ENCODE assay signal across 22 mouse cellular contexts in the genomic region with DNA sequence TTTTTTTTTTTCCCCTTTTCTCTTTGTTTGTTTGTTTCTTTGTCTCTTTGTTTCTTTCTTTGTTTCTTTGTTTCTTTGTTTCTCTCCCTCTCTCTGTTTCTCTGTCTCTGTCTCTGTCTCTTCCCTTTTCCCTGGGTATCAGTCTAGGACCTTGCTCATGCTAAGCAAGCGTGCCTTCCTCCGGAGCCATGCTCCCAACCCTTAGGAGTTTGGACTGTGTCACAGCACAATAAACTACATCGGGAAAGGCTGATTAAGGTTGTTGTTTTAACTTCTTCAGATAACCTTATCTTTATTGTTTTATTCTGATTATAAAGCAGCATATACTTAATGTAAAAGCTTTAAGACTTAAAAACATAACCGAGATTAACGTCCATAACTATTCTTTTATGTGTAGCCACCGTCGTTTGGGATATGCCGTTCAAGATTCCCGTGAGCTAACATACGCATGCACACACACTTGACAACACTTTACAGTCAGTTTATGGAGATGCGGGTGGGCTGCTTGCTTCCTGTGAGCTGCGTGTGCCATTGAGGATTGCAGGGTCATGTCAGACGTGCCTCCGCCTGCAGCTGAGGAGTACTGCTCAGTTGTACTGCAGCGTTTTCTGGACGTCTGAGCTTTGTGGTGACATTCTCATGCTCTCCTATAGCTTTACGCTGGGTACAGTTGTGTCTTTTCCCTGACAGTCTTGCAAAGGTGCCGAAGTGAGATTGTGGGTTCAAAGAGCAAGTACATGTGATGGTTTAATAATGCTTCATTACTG. TPM values are rescaled to one million over a fixed set of nuclear protein-coding genes. Genes with fewer than 3 reads are reported as not detected.
DNase-seq lines count a peak whose midpoint lies in the region; ATAC-seq and TF ChIP-seq lines count a peak whose summit lies in the region.
"Had no signal": no experiment of that assay in that cellular context is flagged by ENCODE, and none has a peak within 500 bp of the region (broad histone marks: within the 10 kb centered on the region; RNA-seq: fewer than 3 reads in every experiment).

No protein-coding gene starts in this region.

- H3K27me3 ChIP-seq in hindbrain, embryonic 10.5 days (ENCODE audit: insufficient read depth, poor library complexity, severe bottlenecking), result no peaks in the 10 kb centered on the region
- H3K27me3 ChIP-seq in hindbrain, embryonic 14.5 days (ENCODE audit: control insufficient read depth, insufficient read depth, low read length), result no peaks in the 10 kb centered on the region
- H3K27me3 ChIP-seq in lung, embryonic 14.5 days (ENCODE audit: insufficient read depth, low read length), result no peaks in the 10 kb centered on the region
- no peaks in the 10 kb centered on the region for H3K27me3 ChIP-seq in intestine, embryonic 16.5 days (replicated peaks; ENCODE audit: control insufficient read depth, insufficient read depth, low read length)
- H3K27me3 ChIP-seq in heart, embryonic 12.5 days (replicated peaks), result no peaks in the 10 kb centered on the region
- H3K27me3 ChIP-seq: embryonic facial prominence, embryonic 12.5 days; forebrain, embryonic 15.5 days; heart, embryonic 15.5 days; hindbrain, embryonic 15.5 days had no signal

- no peak overlapping the region for H3K4me2 ChIP-seq in hindbrain, embryonic 14.5 days (replicated peaks)
- no peak overlapping the region for H3K4me2 ChIP-seq in lung, embryonic 14.5 days
- H3K4me2 ChIP-seq in intestine, embryonic 16.5 days (ENCODE audit: low read depth, low read length), result 0 out of 2 replicates have a peak overlapping the region, but pooled peaks have one; percentile 10
- no peak overlapping the region for H3K4me2 ChIP-seq in heart, embryonic 12.5 days
- H3K4me2 ChIP-seq: embryonic facial prominence, embryonic 12.5 days; forebrain, embryonic 15.5 days; heart, embryonic 15.5 days; hindbrain, embryonic 15.5 days had no signal

- H3K9me3 ChIP-seq in hindbrain, embryonic 10.5 days, result no peaks in the 10 kb centered on the region
- H3K9me3 ChIP-seq in hindbrain, embryonic 14.5 days (ENCODE audit: control insufficient read depth, low read length), result no peaks in the 10 kb centered on the region
- no peaks in the 10 kb centered on the region for H3K9me3 ChIP-seq in lung, embryonic 14.5 days (ENCODE audit: low read depth, low read length)
- H3K9me3 ChIP-seq in intestine, embryonic 16.5 days (ENCODE audit: control insufficient read depth, low read length), result no peaks in the 10 kb centered on the region
- no peaks in the 10 kb centered on the region for H3K9me3 ChIP-seq in heart, embryonic 12.5 days (replicated peaks)
- H3K9me3 ChIP-seq: embryonic facial prominence, embryonic 12.5 days; forebrain, embryonic 15.5 days; G1E; heart, embryonic 10.5 days; heart, embryonic 15.5 days; hindbrain, embryonic 15.5 days had no signal

- H3K4me3 ChIP-seq in hindbrain, embryonic 10.5 days, result no peak overlapping the region
- H3K4me3 ChIP-seq in hindbrain, embryonic 14.5 days (replicated peaks; ENCODE audit: low read length), result no peak overlapping the region
- no peak overlapping the region for H3K4me3 ChIP-seq in lung, embryonic 14.5 days (ENCODE audit: low read depth, low read length)
- H3K4me3 ChIP-seq in intestine, embryonic 16.5 days (ENCODE audit: low read length), result no peak overlapping the region
- H3K4me3 ChIP-seq in heart, embryonic 12.5 days, result no peak overlapping the region
- H3K4me3 ChIP-seq: embryonic facial prominence, embryonic 12.5 days; forebrain, embryonic 15.5 days; heart, embryonic 10.5 days; heart, embryonic 15.5 days; hindbrain, embryonic 15.5 days had no signal

- TF ChIP-seq CTCF in lung, embryonic 14.5 days (IDR thresholded peaks at IDR 0.05; ENCODE audit: low read depth), result no peak

- WGBS in hindbrain, embryonic 10.5 days, result 92% methylated on average over 18 of the region's 18 CpGs
- 83% methylated on average over 18 of the region's 18 CpGs for WGBS in hindbrain, embryonic 14.5 days
- WGBS in lung, embryonic 14.5 days, result 43% methylated on average over 18 of the region's 18 CpGs
- WGBS in intestine, embryonic 16.5 days, result 55% methylated on average over 18 of the region's 18 CpGs
- 70% methylated on average over 18 of the region's 18 CpGs for WGBS in heart, embryonic 12.5 days

- no peak for ATAC-seq in hindbrain, embryonic 14.5 days (ENCODE audit: low FRiP score)
- 0 out of 2 replicates have a peak, but pooled peaks have one; percentile 32 for ATAC-seq in lung, embryonic 14.5 days (ENCODE audit: insufficient read depth)
- peak; percentile 78 for ATAC-seq in intestine, embryonic 16.5 days
- ATAC-seq in heart, embryonic 12.5 days (ENCODE audit: insufficient number of reproducible peaks, low FRiP score), result no peak
- ATAC-seq: CD4-positive, CD25-positive, alpha-beta regulatory T cell, adult 4 months; forebrain, embryonic 15.5 days had no signal

- peaks cover 39% of the 10 kb centered on the region for H3K4me1 ChIP-seq in hindbrain, embryonic 10.5 days (replicated peaks)
- no peaks in the 10 kb centered on the region; the same call in 1 of the 2 replicates for H3K4me1 ChIP-seq in hindbrain, embryonic 14.5 days (replicated peaks; ENCODE audit: control insufficient read depth, insufficient read depth, low read length)
- 0 out of 2 replicates have a peak, but pooled peaks cover 3% of the 10 kb centered on the region for H3K4me1 ChIP-seq in lung, embryonic 14.5 days (ENCODE audit: insufficient read depth)
- peaks cover 35% of the 10 kb centered on the region for H3K4me1 ChIP-seq in intestine, embryonic 16.5 days (ENCODE audit: control insufficient read depth, insufficient read depth, low read length)
- H3K4me1 ChIP-seq in heart, embryonic 12.5 days (replicated peaks), result peaks cover 50% of the 10 kb centered on the region
- H3K4me1 ChIP-seq: forebrain, embryonic 15.5 days had no signal

- no peak overlapping the region for H3K9ac ChIP-seq in hindbrain, embryonic 14.5 days
- no peak overlapping the region for H3K9ac ChIP-seq in lung, embryonic 14.5 days
- no peak overlapping the region for H3K9ac ChIP-seq in intestine, embryonic 16.5 days (ENCODE audit: low read depth, low read length)
- H3K9ac ChIP-seq in heart, embryonic 12.5 days, result no peak overlapping the region
- H3K9ac ChIP-seq: embryonic facial prominence, embryonic 12.5 days; forebrain, embryonic 15.5 days; heart, embryonic 15.5 days; hindbrain, embryonic 15.5 days had no signal

- H3K36me3 ChIP-seq in hindbrain, embryonic 10.5 days, result no peaks in the 10 kb centered on the region
- H3K36me3 ChIP-seq in hindbrain, embryonic 14.5 days (replicated peaks; ENCODE audit: control insufficient read depth, insufficient read depth), result no peaks in the 10 kb centered on the region
- no peaks in the 10 kb centered on the region for H3K36me3 ChIP-seq in lung, embryonic 14.5 days (ENCODE audit: insufficient read depth)
- no peaks in the 10 kb centered on the region for H3K36me3 ChIP-seq in intestine, embryonic 16.5 days (ENCODE audit: control insufficient read depth, insufficient read depth, low read length)
- H3K36me3 ChIP-seq in heart, embryonic 12.5 days, result no peaks in the 10 kb centered on the region
- H3K36me3 ChIP-seq: embryonic facial prominence, embryonic 12.5 days; forebrain, embryonic 15.5 days; G1E; heart, embryonic 10.5 days; heart, embryonic 15.5 days; hindbrain, embryonic 15.5 days had no signal

- no peak for DNase-seq in hindbrain, embryonic 10.5 days (ENCODE audit: low spot score)
- DNase-seq in hindbrain, embryonic 14.5 days (ENCODE audit: low spot score), result no peak
- peak; percentile 41 for DNase-seq in lung, embryonic 14.5 days
- no peak for DNase-seq in lung, postnatal 36 days
- DNase-seq in urinary bladder, adult 18-20 months (ENCODE audit: low spot score in 2 of 2), result no peak
- DNase-seq: adrenal gland, adult 8-10 months; B cell, adult 2 months; cerebellum, adult 11 months; cerebellum, adult 9-10 months; cerebellum, postnatal 25 days; gastrocnemius, postnatal 10 days; heart, adult 18-20 months; heart, postnatal 14 days had no signal

- peak overlapping the region; percentile 9; the same call in 1 of the 2 replicates for H3K27ac ChIP-seq in hindbrain, embryonic 10.5 days
- H3K27ac ChIP-seq in hindbrain, embryonic 14.5 days, result no peak overlapping the region
- H3K27ac ChIP-seq in lung, embryonic 14.5 days (ENCODE audit: low read depth), result no peak overlapping the region
- H3K27ac ChIP-seq in intestine, embryonic 16.5 days (ENCODE audit: low read length), result peak overlapping the region; percentile 75
- H3K27ac ChIP-seq in heart, embryonic 12.5 days (ENCODE audit: poor library complexity, severe bottlenecking), result no peak overlapping the region
- H3K27ac ChIP-seq: forebrain, embryonic 15.5 days; heart, embryonic 15.5 days; hindbrain, embryonic 15.5 days had no signal

RNA-seq across cellular contexts. Expression of gene Ano6, which starts 52.7 kb away (rescaled TPM):
- 31.1 and 31.5 TPM in 2 replicates for polyA plus RNA-seq in hindbrain, embryonic 10.5 days (2016; fragmentation: Nextera tagmentation; extraction: Ambion mirVana)
- 30.6 and 33.2 TPM in 2 replicates for polyA plus RNA-seq in hindbrain, embryonic 14.5 days (2014; fragmentation: Nextera tagmentation; extraction: Ambion mirVana)
- 54.7 and 57.5 TPM in 2 replicates for polyA plus RNA-seq in lung, embryonic 14.5 days (2014; fragmentation: Nextera tagmentation; extraction: Ambion mirVana)
- polyA plus RNA-seq in intestine, embryonic 16.5 days (2015; fragmentation: Nextera tagmentation; extraction: Ambion mirVana), result 51.5 and 63.1 TPM in 2 replicates
- 45.7 and 49.5 TPM in 2 replicates for polyA plus RNA-seq in heart, embryonic 12.5 days (2016; fragmentation: Nextera tagmentation; extraction: Ambion mirVana)

Comparison
In these comparisons a context has a peak if more than half of its experiments do, and no peak if none do; other contexts are left out.
1. H3K27ac ChIP-seq: peak in hindbrain, embryonic 10.5 days (single experiment) and intestine, embryonic 16.5 days (single experiment); none in hindbrain, embryonic 14.5 days (single experiment), lung, embryonic 14.5 days (single experiment) and heart, embryonic 12.5 days (single experiment).
2. ATAC-seq: peak in lung, embryonic 14.5 days (single experiment) and intestine, embryonic 16.5 days (single experiment); none in hindbrain, embryonic 14.5 days (single experiment) and heart, embryonic 12.5 days (single experiment).